ENCODE assay signal across 19 mouse cellular contexts in the genomic region with DNA sequence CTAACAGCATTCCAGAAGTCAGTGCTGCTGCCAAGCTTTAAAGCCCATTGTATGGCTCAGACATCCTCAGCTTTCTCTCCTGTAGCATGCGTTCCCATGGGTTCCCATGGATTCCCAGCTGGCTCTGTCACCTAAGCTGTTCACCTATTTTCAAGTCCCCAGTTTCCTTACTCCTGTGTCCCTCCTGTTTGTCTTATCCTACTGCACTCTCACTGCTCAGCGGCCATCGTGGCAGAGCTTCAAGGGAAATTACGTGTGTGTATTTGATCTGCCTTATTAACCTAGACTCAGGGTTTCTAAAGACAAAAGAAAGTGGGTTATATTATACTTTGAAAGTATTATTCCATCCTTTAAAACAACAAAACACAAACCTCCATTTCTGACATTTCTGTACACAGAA. TPM values are rescaled to one million over a fixed set of nuclear protein-coding genes. Genes with fewer than 3 reads are reported as not detected.
DNase-seq lines count a peak whose midpoint lies in the region; ATAC-seq and TF ChIP-seq lines count a peak whose summit lies in the region.
"Had no signal": no experiment of that assay in that cellular context is flagged by ENCODE, and none has a peak within 500 bp of the region (broad histone marks: within the 10 kb centered on the region; RNA-seq: fewer than 3 reads in every experiment).

No protein-coding gene starts in this region.

- no peak for TF ChIP-seq CTCF in layer of hippocampus, adult 2 months (conservative IDR thresholded peaks at IDR 0.05)
- TF ChIP-seq CTCF in embryonic fibroblast, embryonic 13.5 days (IDR thresholded peaks at IDR 0.05; ENCODE audit: borderline replicate concordance, insufficient read depth, low read length): no peak

- H3K9ac ChIP-seq in heart, embryonic 12.5 days: no peak overlapping the region
- H3K9ac ChIP-seq: liver, embryonic 13.5 days; midbrain, embryonic 15.5 days; neural tube, embryonic 15.5 days had no signal

- peaks cover 13% of the 10 kb centered on the region for H3K4me1 ChIP-seq in heart, embryonic 12.5 days (replicated peaks)
- H3K4me1 ChIP-seq in embryonic facial prominence, embryonic 10.5 days: peaks cover 25% of the 10 kb centered on the region
- H3K4me1 ChIP-seq in embryonic fibroblast, embryonic 13.5 days (ENCODE audit: control insufficient read depth, insufficient read depth, low read length): peaks cover 42% of the 10 kb centered on the region
- H3K4me1 ChIP-seq: liver, embryonic 13.5 days; midbrain, embryonic 15.5 days; neural tube, embryonic 15.5 days had no signal

- no peak overlapping the region for H3K4me2 ChIP-seq in heart, embryonic 12.5 days
- H3K4me2 ChIP-seq: liver, embryonic 13.5 days; midbrain, embryonic 15.5 days; neural tube, embryonic 15.5 days had no signal

- no peaks in the 10 kb centered on the region for H3K9me3 ChIP-seq in heart, embryonic 12.5 days (replicated peaks)
- no peaks in the 10 kb centered on the region for H3K9me3 ChIP-seq in embryonic facial prominence, embryonic 10.5 days
- H3K9me3 ChIP-seq: hindbrain, embryonic 10.5 days; liver, embryonic 13.5 days; midbrain, embryonic 15.5 days; neural tube, embryonic 15.5 days had no signal

- H3K27me3 ChIP-seq in heart, embryonic 12.5 days (replicated peaks): no peaks in the 10 kb centered on the region
- H3K27me3 ChIP-seq in embryonic facial prominence, embryonic 10.5 days (replicated peaks; ENCODE audit: low read depth, poor library complexity, severe bottlenecking): no peaks in the 10 kb centered on the region
- H3K27me3 ChIP-seq: liver, embryonic 13.5 days; midbrain, embryonic 15.5 days; neural tube, embryonic 15.5 days had no signal

- peak overlapping the region; percentile 25; the same call in 1 of the 2 replicates for H3K27ac ChIP-seq in heart, embryonic 12.5 days (ENCODE audit: poor library complexity, severe bottlenecking)
- H3K27ac ChIP-seq in layer of hippocampus, adult 2 months: peak overlapping the region; percentile 59; the same call in 1 of the 2 replicates
- peak overlapping the region; percentile 5; the same call in 1 of the 2 replicates for H3K27ac ChIP-seq in embryonic facial prominence, embryonic 10.5 days (replicated peaks)
- H3K27ac ChIP-seq in embryonic fibroblast, embryonic 13.5 days (ENCODE audit: insufficient read depth, low read length): peak overlapping the region; percentile 92
- H3K27ac ChIP-seq: heart, adult 2 months; hindbrain, embryonic 10.5 days; liver, embryonic 13.5 days; midbrain, embryonic 15.5 days had no signal

- no peak for DNase-seq in heart, postnatal 4 days
- no peak for DNase-seq in layer of hippocampus, adult 2 months (ENCODE audit: low spot score in 2 of 2)
- DNase-seq in layer of hippocampus, postnatal 36 days: no peak
- no peak for DNase-seq in embryonic facial prominence, embryonic 10.5 days (ENCODE audit: low spot score)
- no peak for DNase-seq in embryo, embryonic 10.5 days (ENCODE audit: low spot score)
- no peak for DNase-seq in embryo, embryonic 10 days (ENCODE audit: low spot score)
- DNase-seq: adrenal gland, postnatal 25 days; gastrocnemius, postnatal 10 days; kidney, adult 8-10 months; kidney, postnatal 14 days; liver, embryonic 13.5 days had no signal

- TF ChIP-seq POLR2A in embryonic fibroblast, embryonic 13.5 days (IDR thresholded peaks at IDR 0.05; ENCODE audit: low read depth, low read length): no peak

- no peak for ATAC-seq in heart, embryonic 12.5 days (ENCODE audit: insufficient number of reproducible peaks, low FRiP score)
- ATAC-seq: lung, postnatal 0 days; midbrain, embryonic 15.5 days had no signal

- no peak overlapping the region for H3K4me3 ChIP-seq in heart, embryonic 12.5 days
- no peak overlapping the region for H3K4me3 ChIP-seq in layer of hippocampus, adult 2 months
- H3K4me3 ChIP-seq in embryonic facial prominence, embryonic 10.5 days: no peak overlapping the region
- H3K4me3 ChIP-seq in embryonic fibroblast, embryonic 13.5 days (ENCODE audit: insufficient read depth, low read length): no peak overlapping the region
- H3K4me3 ChIP-seq: heart, adult 2 months; hindbrain, embryonic 10.5 days; liver, embryonic 13.5 days; midbrain, embryonic 15.5 days; neural tube, embryonic 15.5 days had no signal

- no peaks in the 10 kb centered on the region for H3K36me3 ChIP-seq in heart, embryonic 12.5 days
- no peaks in the 10 kb centered on the region for H3K36me3 ChIP-seq in embryonic facial prominence, embryonic 10.5 days (replicated peaks)
- H3K36me3 ChIP-seq: hindbrain, embryonic 10.5 days; liver, embryonic 13.5 days; midbrain, embryonic 15.5 days; neural tube, embryonic 15.5 days had no signal

- WGBS in heart, embryonic 12.5 days: 78% methylated on average over 4 of the region's 4 CpGs
- 68% methylated on average over 4 of the region's 4 CpGs for WGBS in embryonic facial prominence, embryonic 10.5 days

RNA-seq across cellular contexts. Expression of a gene that starts 54.2 kb away (rescaled TPM):
- 6.6 and 7.8 TPM in 2 replicates for polyA plus RNA-seq in heart, embryonic 12.5 days (2016; fragmentation: Nextera tagmentation; extraction: Ambion mirVana)
- total RNA-seq in heart, postnatal 4 days (2021): 10 to 100 TPM; 16.0 to 17.8 TPM
- under 1 TPM; 0.23 to 0.47 TPM for total RNA-seq in layer of hippocampus, adult 2 months (2021)
- under 1 TPM; 0.15 to 0.25 TPM for total RNA-seq in layer of hippocampus, postnatal 36 days (2021)
- 12.9 and 15.9 TPM in 2 replicates for polyA plus RNA-seq in embryonic facial prominence, embryonic 10.5 days (2016; fragmentation: Nextera tagmentation; extraction: Ambion mirVana)
- 187 and 323 TPM in 2 replicates for polyA plus RNA-seq in embryonic fibroblast, embryonic 13.5 days (2011; ENCODE audit: insufficient read length, low read depth, missing spikeins)
- total RNA-seq: megakaryocyte progenitor cell, adult 5-6 weeks had no signal

Comparison
In these comparisons a context has a peak if more than half of its experiments do, and no peak if none do; other contexts are left out.
1. H3K27ac ChIP-seq: peak in every context shown above with its lines; median percentile 92 in embryonic fibroblast, embryonic 13.5 days; 59 in layer of hippocampus, adult 2 months; 25 in heart, embryonic 12.5 days; 5 in embryonic facial prominence, embryonic 10.5 days.
2. RNA of a gene that starts 54.2 kb away (total RNA-seq): 16.0 to 17.8 TPM in heart, postnatal 4 days; 0.23 to 0.47 TPM in layer of hippocampus, adult 2 months and 0.15 to 0.25 TPM in layer of hippocampus, postnatal 36 days; every median in the first group is over 10 times any median in the second.